Mouse (Mus musculus): Measurements from ENCODE around the gene Slc5a3. TPM values are rescaled to one million over a fixed set of nuclear protein-coding genes. Genes with fewer than 3 reads are reported as not detected.

Slc5a3 gene
- total and polyA plus RNA-seq, 2 experiments from 2014 or later: 10.0 to 30.9 TPM

GRCm38 (mm10) chr16:92115611-92116421 is 57.7 kb downstream of the Slc5a3 start:
- peak; percentile 78 for DNase-seq (ENCODE audit: low spot score)
- TF ChIP-seq CTCF (IDR thresholded peaks at IDR 0.05; ENCODE audit: low read depth): no peak
- Histone ChIP-seq H3K36me3 (ENCODE audit: insufficient read depth, low read length) (peaks cover 7% of the 10 kb centered on the region; the same call in 1 of the 2 replicates), H3K9ac (replicated peaks; ENCODE audit: low read length) (no peak overlapping the region), H3K27ac (peak overlapping the region; percentile 79), H3K4me2 (ENCODE audit: low read depth, low read length) (peak overlapping the region; percentile 24; the same call in 1 of the 2 replicates), H3K4me3 (ENCODE audit: low read length) (no peak overlapping the region), H3K9me3 (ENCODE audit: low read length) (no peaks in the 10 kb centered on the region), H3K4me1 (ENCODE audit: insufficient read depth, low read length) (peaks cover 26% of the 10 kb centered on the region), H3K27me3 (ENCODE audit: insufficient read depth, low read length) (no peaks in the 10 kb centered on the region)
- WGBS: 17% methylated on average over 19 of the region's 20 CpGs
- ATAC-seq: peak; percentile 66

GRCm38 (mm10) chr16:92117337-92118209 is 59.5 kb downstream of the Slc5a3 start:
- DNase-seq (ENCODE audit: low spot score): no peak
- Histone ChIP-seq H3K4me2 (ENCODE audit: low read depth, low read length) (no peak overlapping the region), H3K9me3 (ENCODE audit: low read length) (no peaks in the 10 kb centered on the region), H3K27me3 (ENCODE audit: insufficient read depth, low read length) (no peaks in the 10 kb centered on the region), H3K36me3 (ENCODE audit: insufficient read depth, low read length) (no peaks in the 10 kb centered on the region; the same call in 1 of the 2 replicates), H3K4me3 (ENCODE audit: low read length) (no peak overlapping the region), H3K4me1 (ENCODE audit: insufficient read depth, low read length) (peaks cover 26% of the 10 kb centered on the region), H3K27ac (0 out of 2 replicates have a peak overlapping the region, but pooled peaks have one; percentile 15), H3K9ac (replicated peaks; ENCODE audit: low read length) (no peak overlapping the region)
- WGBS: 57% methylated on average over 9 of the region's 9 CpGs
- no peak for ATAC-seq
- no peak for TF ChIP-seq CTCF (IDR thresholded peaks at IDR 0.05; ENCODE audit: low read depth)

- TF ChIP-seq CTCF (IDR thresholded peaks at IDR 0.05; ENCODE audit: low read depth): no peak
- Histone ChIP-seq H3K27ac (0 out of 2 replicates have a peak overlapping the region, but pooled peaks have one; percentile 15), H3K9me3 (ENCODE audit: low read length) (no peaks in the 10 kb centered on the region), H3K4me1 (ENCODE audit: insufficient read depth, low read length) (peaks cover 26% of the 10 kb centered on the region), H3K4me2 (ENCODE audit: low read depth, low read length) (no peak overlapping the region), H3K9ac (replicated peaks; ENCODE audit: low read length) (no peak overlapping the region), H3K36me3 (ENCODE audit: insufficient read depth, low read length) (no peaks in the 10 kb centered on the region), H3K27me3 (ENCODE audit: insufficient read depth, low read length) (no peaks in the 10 kb centered on the region), H3K4me3 (ENCODE audit: low read length) (no peak overlapping the region)
- ATAC-seq: no peak
- no peak for DNase-seq (ENCODE audit: low spot score)
- 57% methylated on average over 13 of the region's 13 CpGs for WGBS
Measured at GRCm38 (mm10) chr16:92119013-92119515, 60.9 kb downstream of the Slc5a3 start.

GRCm38 (mm10) chr16:92120899-92121531 is 62.9 kb downstream of the Slc5a3 start:
- no peak for TF ChIP-seq CTCF (IDR thresholded peaks at IDR 0.05; ENCODE audit: low read depth)
- peak; percentile 54 for DNase-seq (ENCODE audit: low spot score)
- Histone ChIP-seq H3K4me3 (ENCODE audit: low read length) (no peak overlapping the region), H3K9ac (replicated peaks; ENCODE audit: low read length) (no peak overlapping the region), H3K36me3 (ENCODE audit: insufficient read depth, low read length) (no peaks in the 10 kb centered on the region), H3K4me2 (ENCODE audit: low read depth, low read length) (no peak overlapping the region), H3K4me1 (ENCODE audit: insufficient read depth, low read length) (peaks cover 14% of the 10 kb centered on the region), H3K27me3 (ENCODE audit: insufficient read depth, low read length) (no peaks in the 10 kb centered on the region), H3K9me3 (ENCODE audit: low read length) (no peaks in the 10 kb centered on the region), H3K27ac (peak overlapping the region; percentile 38; the same call in 1 of the 2 replicates)
- no peak for ATAC-seq
- WGBS: 62% methylated on average over 17 of the region's 17 CpGs

- TF ChIP-seq CTCF (IDR thresholded peaks at IDR 0.05; ENCODE audit: low read depth): no peak
- H3K36me3 ChIP-seq (ENCODE audit: insufficient read depth, low read length): no peaks in the 10 kb centered on the region
- WGBS: 54% methylated on average over 4 of the region's 4 CpGs
Measured at GRCm38 (mm10) chr16:92127226-92127625, 69.1 kb downstream of the Slc5a3 start.

GRCm38 (mm10) chr16:92127666-92128065 is 69.5 kb downstream of the Slc5a3 start:
- no peak overlapping the region for H3K4me2 ChIP-seq (ENCODE audit: low read depth, low read length)
- no peak overlapping the region for H3K4me3 ChIP-seq (ENCODE audit: low read length)
- no peaks in the 10 kb centered on the region for H3K4me1 ChIP-seq (ENCODE audit: insufficient read depth, low read length)
- H3K27me3 ChIP-seq (ENCODE audit: insufficient read depth, low read length): no peaks in the 10 kb centered on the region
- ATAC-seq: no peak
- DNase-seq (ENCODE audit: low spot score): no peak
- no peaks in the 10 kb centered on the region for H3K36me3 ChIP-seq (ENCODE audit: insufficient read depth, low read length)
- 86% methylated on average over 5 of the region's 5 CpGs for WGBS
- H3K9me3 ChIP-seq (ENCODE audit: low read length): no peaks in the 10 kb centered on the region
- TF ChIP-seq CTCF (IDR thresholded peaks at IDR 0.05; ENCODE audit: low read depth): no peak
- no peak overlapping the region for H3K27ac ChIP-seq
- H3K9ac ChIP-seq (replicated peaks; ENCODE audit: low read length): no peak overlapping the region

More at GRCm38 (mm10) chr16:92127226-92127625, 69.1 kb downstream of the Slc5a3 start:
- ATAC-seq (no peak), DNase-seq (ENCODE audit: low spot score) (no peak)
- Histone ChIP-seq H3K27me3 (ENCODE audit: insufficient read depth, low read length) (no peaks in the 10 kb centered on the region), H3K4me2 (ENCODE audit: low read depth, low read length) (no peak overlapping the region), H3K4me3 (ENCODE audit: low read length) (no peak overlapping the region), H3K9me3 (ENCODE audit: low read length) (no peaks in the 10 kb centered on the region), H3K27ac (no peak overlapping the region), H3K4me1 (ENCODE audit: insufficient read depth, low read length) (no peaks in the 10 kb centered on the region), H3K9ac (replicated peaks; ENCODE audit: low read length) (no peak overlapping the region)
